Mouse (Mus musculus) kidney, embryonic 14.5 days (tissue): ENCODE results near the gene Prr15l. TPM values are rescaled to one million over a fixed set of nuclear protein-coding genes. Genes with fewer than 3 reads are reported as not detected.

Source experiments
- ATAC-seq: fragments of 200-750 bp; cut with Nextera tagmentation; 2 replicates; pipeline ENCODE4 v1.8.0; 2017; ENCODE audit warnings: moderate number of reproducible peaks, mild to moderate bottlenecking, moderate TSS enrichment, moderate library complexity; ENCODE audit not compliant: low FRiP score, low TSS enrichment
- H3K27ac ChIP-seq: fragments of 300-500 bp; sonication (generic); 2 replicates; pipeline ENCODE4 v1.5.1; 2014; ENCODE audit warnings: low read depth, mild to moderate bottlenecking, low read length, moderate library complexity, mixed read lengths
- H3K27me3 ChIP-seq: fragments of 300-500 bp; sonication (generic); 2 replicates; pipeline ENCODE4 v1.6.1; 2014; ENCODE audit warnings: mild to moderate bottlenecking, low read length; ENCODE audit not compliant: control insufficient read depth, insufficient read depth
- H3K36me3 ChIP-seq: fragments of 300-500 bp; sonication (generic); 2 replicates; pipeline ENCODE4 v1.6.1; 2014; ENCODE audit warnings: low read length, mixed read lengths; ENCODE audit not compliant: control insufficient read depth, insufficient read depth
- H3K4me1 ChIP-seq: fragments of 300-500 bp; sonication (generic); 2 replicates; pipeline ENCODE4 v1.6.1; 2014; ENCODE audit warnings: low read length, mixed read lengths; ENCODE audit not compliant: control insufficient read depth, insufficient read depth
- H3K4me2 ChIP-seq: fragments of 300-500 bp; sonication (generic); replicated peaks from 2 replicates; pipeline ENCODE4 v1.6.1; 2014; ENCODE audit warnings: low read depth, mild to moderate bottlenecking, low read length
- H3K4me3 ChIP-seq: fragments of 300-500 bp; sonication (generic); 2 replicates; pipeline ENCODE4 v1.5.1; 2014; ENCODE audit warnings: mild to moderate bottlenecking, low read length
- H3K9ac ChIP-seq: fragments of 300-500 bp; sonication (generic); 2 replicates; pipeline ENCODE4 v1.6.1; 2014; ENCODE audit warnings: low read depth, mild to moderate bottlenecking, low read length, moderate library complexity
- H3K9me3 ChIP-seq: fragments of 300-500 bp; sonication (generic); 2 replicates; pipeline ENCODE4 v1.6.1; 2016; ENCODE audit warnings: low read length; ENCODE audit not compliant: control insufficient read depth
- WGBS: fragments of 180-500 bp; shearing (Covaris S2); extraction: QIAGEN DNeasy Blood & Tissue Kit; methylation state at CpG from one replicate; pipeline ENCODE4 v1.1.7; 2014; 5-methylcytosine and 5-hydroxymethylcytosine counted together
- polyA plus RNA-seq: library from polyadenylated mRNA; unstranded; fragments of >200 nt; fragmentation: Nextera tagmentation; extraction: Ambion mirVana; gene quantifications from 2 replicates; pipeline ENCODE4 v1.2.1, GENCODE M21; 2014

Gene Prr15l
- polyA plus RNA-seq, 1 experiment from 2014 or later, result 33.7 TPM

- H3K9ac ChIP-seq, result peak overlapping the region; percentile 44; the same call in 1 of the 2 replicates
- peak overlapping the region; percentile 33 for H3K4me3 ChIP-seq
- no peaks in the 10 kb centered on the region for H3K9me3 ChIP-seq
- H3K4me2 ChIP-seq, result peak overlapping the region; percentile 30
- WGBS, result 49% methylated on average over 9 of the region's 9 CpGs
- peak overlapping the region; percentile 96 for H3K27ac ChIP-seq
- H3K4me1 ChIP-seq, result peaks cover 11% of the 10 kb centered on the region
- H3K36me3 ChIP-seq, result no peaks in the 10 kb centered on the region
- no peaks in the 10 kb centered on the region for H3K27me3 ChIP-seq
- peak; percentile 38; the same call in 1 of the 2 replicates for ATAC-seq
Measured at GRCm38 (mm10) chr11:96929766-96930331, 1.9 kb downstream of the Prr15l start.

DNA sequence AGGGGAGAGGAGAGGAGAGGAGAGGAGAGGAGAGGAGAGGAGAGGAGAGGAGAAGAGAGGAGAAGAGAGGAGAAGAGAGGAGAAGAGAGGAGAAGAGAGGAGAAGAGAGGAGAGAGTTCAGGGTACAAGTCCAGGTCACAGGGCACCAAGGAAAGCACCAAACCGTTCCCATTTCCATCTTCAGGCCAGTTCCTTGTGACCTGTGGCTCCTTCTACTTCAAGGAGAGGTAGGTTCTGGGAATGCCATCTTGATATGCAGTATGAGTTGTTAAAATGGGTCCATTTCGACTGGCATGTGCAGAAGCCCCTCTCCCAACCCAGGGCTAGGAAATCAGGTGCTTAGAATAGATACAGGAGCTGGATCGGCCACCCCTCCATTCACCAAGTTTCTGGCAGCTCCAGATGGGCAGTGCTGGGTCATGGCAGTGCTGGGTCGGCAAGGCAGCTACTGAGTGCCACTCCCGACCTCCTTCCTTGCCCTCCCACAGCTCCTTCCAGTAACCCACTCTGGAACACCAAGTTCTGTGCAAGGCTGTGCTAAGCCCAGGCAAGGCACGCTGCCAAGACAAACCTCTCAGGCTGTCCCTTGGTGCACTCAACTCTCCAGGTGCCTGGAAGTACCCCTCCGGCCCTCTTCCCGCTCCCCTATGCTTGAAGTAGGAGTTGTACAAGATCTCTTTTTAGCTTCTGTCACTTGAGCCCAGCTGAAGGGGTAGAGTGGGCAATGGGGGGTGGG lies 3.6 kb downstream of the Prr15l start:
- Histone ChIP-seq H3K9me3 (no peaks in the 10 kb centered on the region), H3K9ac (no peak overlapping the region), H3K36me3 (no peaks in the 10 kb centered on the region), H3K4me1 (peaks cover 17% of the 10 kb centered on the region), H3K4me2 (no peak overlapping the region), H3K27ac (no peak overlapping the region), H3K27me3 (no peaks in the 10 kb centered on the region), H3K4me3 (no peak overlapping the region)
- 47% methylated on average over 8 of the region's 8 CpGs for WGBS
- no peak for ATAC-seq

DNA sequence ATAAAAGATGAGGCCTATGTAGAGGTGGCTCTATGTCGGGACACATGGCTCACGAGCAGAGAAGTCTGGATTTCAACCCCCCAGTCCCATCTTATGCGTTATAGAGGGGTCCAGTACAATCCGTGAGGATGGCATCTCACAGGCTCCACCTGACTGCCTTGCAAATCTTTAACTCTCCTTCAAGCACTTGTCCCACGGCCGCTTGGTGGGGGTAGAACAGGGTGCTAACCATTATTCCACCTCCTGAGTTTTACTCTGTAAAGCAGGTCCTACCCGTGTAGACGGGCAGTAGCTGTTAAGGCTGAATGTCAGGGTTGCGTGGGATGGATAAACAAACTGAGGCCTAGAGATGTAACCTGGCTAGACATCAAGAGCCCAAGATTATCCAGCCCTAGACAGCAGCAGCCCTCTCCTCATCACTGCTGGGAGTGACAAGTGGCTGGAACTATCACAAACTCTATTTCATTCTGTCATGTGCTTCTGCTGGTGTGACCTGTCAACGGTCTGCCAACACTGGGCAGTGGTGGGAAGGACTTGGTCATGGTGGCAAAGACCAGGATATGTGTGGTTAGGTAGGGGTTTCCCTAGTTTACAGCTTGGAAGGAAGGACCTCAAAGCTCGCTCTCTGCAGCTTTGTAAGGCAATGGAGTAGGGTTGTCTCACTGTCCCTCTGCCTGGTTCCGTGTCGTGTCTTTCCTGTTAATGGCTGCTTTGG lies 5.8 kb downstream of the Prr15l start:
- ATAC-seq, result no peak
- no peaks in the 10 kb centered on the region for H3K27me3 ChIP-seq
- H3K4me1 ChIP-seq, result peaks cover 17% of the 10 kb centered on the region
- H3K4me3 ChIP-seq, result no peak overlapping the region
- H3K36me3 ChIP-seq, result no peaks in the 10 kb centered on the region
- no peaks in the 10 kb centered on the region for H3K9me3 ChIP-seq
- 0 out of 2 replicates have a peak overlapping the region, but pooled peaks have one; percentile 26 for H3K27ac ChIP-seq
- H3K9ac ChIP-seq, result no peak overlapping the region
- 81% methylated on average over 13 of the region's 13 CpGs for WGBS
- no peak overlapping the region for H3K4me2 ChIP-seq

DNA sequence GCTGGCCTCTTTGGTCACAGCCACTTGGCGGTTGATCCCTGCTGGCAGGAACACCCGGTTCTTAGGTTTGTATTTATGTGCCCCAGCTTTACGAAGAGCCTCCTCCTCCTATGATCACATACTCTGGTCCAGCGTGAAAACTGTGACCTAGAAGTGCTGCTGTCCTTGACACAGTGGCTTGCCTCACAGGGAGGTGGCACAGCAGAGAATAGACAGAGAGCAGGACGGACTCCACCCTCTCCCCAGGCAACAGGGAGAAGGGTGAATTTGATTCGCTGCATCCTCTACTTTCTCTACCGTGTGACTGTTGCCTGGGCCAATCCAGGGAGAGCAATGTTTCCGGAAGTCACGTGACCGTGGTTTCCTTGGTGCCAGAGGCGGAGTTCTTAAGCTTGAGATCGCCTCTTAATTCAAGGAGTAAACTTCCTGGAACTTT lies 7.0 kb downstream of the Prr15l start:
- H3K9ac ChIP-seq, result peak overlapping the region; percentile 28; the same call in 1 of the 2 replicates
- no peaks in the 10 kb centered on the region for H3K9me3 ChIP-seq
- peaks cover 17% of the 10 kb centered on the region for H3K4me1 ChIP-seq
- H3K4me2 ChIP-seq, result 0 out of 2 replicates have a peak overlapping the region, but pooled peaks have one; percentile 22
- peak; percentile 83 for ATAC-seq
- H3K27ac ChIP-seq, result peak overlapping the region; percentile 26; the same call in 1 of the 2 replicates
- 0 out of 2 replicates have a peak overlapping the region, but pooled peaks have one; percentile 12 for H3K4me3 ChIP-seq
- no peaks in the 10 kb centered on the region for H3K27me3 ChIP-seq
- 28% methylated on average over 12 of the region's 12 CpGs for WGBS
- H3K36me3 ChIP-seq, result no peaks in the 10 kb centered on the region; the same call in 1 of the 2 replicates

- Histone ChIP-seq H3K9ac (no peak overlapping the region), H3K27ac (no peak overlapping the region), H3K9me3 (no peaks in the 10 kb centered on the region), H3K27me3 (no peaks in the 10 kb centered on the region), H3K4me1 (peaks cover 17% of the 10 kb centered on the region), H3K4me2 (no peak overlapping the region), H3K36me3 (no peaks in the 10 kb centered on the region; the same call in 1 of the 2 replicates), H3K4me3 (no peak overlapping the region)
- 86% methylated on average over 9 of the region's 9 CpGs for WGBS
- ATAC-seq, result no peak
Measured at GRCm38 (mm10) chr11:96935872-96936650, 8.2 kb downstream of the Prr15l start.

DNA sequence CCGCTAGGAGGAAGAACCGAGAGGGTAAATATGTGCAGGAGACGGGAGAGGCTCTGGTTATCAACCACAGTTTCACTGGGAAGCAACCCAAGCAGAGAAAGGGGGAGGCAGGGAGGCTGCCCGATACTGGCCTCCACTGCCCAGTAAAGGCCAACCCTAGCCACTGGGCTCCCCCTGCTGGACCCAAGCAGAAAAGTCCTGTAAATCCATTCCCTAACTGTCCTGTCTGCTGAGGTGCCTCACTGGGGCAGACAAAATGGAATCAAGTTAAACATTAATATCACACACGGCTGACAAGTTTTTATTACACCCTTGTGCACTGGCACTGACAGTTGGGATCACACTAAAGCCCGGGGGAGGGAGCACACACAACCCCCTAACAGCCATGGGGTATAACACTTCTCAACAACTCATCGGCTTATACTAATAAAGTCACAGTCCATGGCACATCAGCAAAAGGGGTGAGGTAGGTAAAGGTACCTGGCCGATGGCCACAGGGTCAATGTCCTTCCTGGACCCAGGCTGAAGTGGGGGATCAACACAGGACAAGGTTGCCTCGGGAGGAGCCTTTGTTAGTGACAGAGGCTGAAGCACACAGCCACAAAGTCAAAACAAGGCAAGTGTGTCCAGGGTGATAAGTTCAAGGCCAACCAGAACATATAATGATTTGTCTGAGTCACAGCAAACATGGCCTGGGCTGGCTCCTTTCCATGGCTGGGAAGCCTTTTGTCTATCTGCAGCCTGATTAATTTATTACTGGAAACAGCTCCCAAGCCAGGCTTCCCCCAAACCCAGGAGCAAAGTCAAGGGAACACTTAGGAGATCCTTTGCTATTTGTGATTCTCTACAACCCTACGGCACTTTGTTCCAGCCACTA lies 9.9 kb downstream of the Prr15l start:
- Histone ChIP-seq H3K36me3 (no peaks in the 10 kb centered on the region; the same call in 1 of the 2 replicates), H3K9ac (no peak overlapping the region), H3K27me3 (no peaks in the 10 kb centered on the region), H3K4me3 (no peak overlapping the region), H3K9me3 (no peaks in the 10 kb centered on the region), H3K4me2 (no peak overlapping the region), H3K27ac (peak overlapping the region; percentile 30; the same call in 1 of the 2 replicates), H3K4me1 (peaks cover 12% of the 10 kb centered on the region)
- ATAC-seq, result peak; percentile 75
- WGBS, result 44% methylated on average over 10 of the region's 10 CpGs

- Histone ChIP-seq H3K27ac (peak overlapping the region; percentile 30; the same call in 1 of the 2 replicates), H3K4me2 (no peak overlapping the region), H3K36me3 (no peaks in the 10 kb centered on the region; the same call in 1 of the 2 replicates), H3K9me3 (no peaks in the 10 kb centered on the region), H3K4me1 (peaks cover 10% of the 10 kb centered on the region), H3K4me3 (no peak overlapping the region), H3K27me3 (no peaks in the 10 kb centered on the region), H3K9ac (no peak overlapping the region)
- ATAC-seq, result no peak
- WGBS, result 79% methylated on average over 6 of the region's 6 CpGs
Measured at GRCm38 (mm10) chr11:96938426-96938800, 10.5 kb downstream of the Prr15l start.
